Mouse (Mus musculus) kidney, adult 8-10 months (tissue): ENCODE measurements around the gene Cinp.

Source experiments
- DNase-seq, 2 experiments: peaks; one replicate each; pipeline ENCODE4 v3.0.0; 2022

Cinp gene

DNA sequence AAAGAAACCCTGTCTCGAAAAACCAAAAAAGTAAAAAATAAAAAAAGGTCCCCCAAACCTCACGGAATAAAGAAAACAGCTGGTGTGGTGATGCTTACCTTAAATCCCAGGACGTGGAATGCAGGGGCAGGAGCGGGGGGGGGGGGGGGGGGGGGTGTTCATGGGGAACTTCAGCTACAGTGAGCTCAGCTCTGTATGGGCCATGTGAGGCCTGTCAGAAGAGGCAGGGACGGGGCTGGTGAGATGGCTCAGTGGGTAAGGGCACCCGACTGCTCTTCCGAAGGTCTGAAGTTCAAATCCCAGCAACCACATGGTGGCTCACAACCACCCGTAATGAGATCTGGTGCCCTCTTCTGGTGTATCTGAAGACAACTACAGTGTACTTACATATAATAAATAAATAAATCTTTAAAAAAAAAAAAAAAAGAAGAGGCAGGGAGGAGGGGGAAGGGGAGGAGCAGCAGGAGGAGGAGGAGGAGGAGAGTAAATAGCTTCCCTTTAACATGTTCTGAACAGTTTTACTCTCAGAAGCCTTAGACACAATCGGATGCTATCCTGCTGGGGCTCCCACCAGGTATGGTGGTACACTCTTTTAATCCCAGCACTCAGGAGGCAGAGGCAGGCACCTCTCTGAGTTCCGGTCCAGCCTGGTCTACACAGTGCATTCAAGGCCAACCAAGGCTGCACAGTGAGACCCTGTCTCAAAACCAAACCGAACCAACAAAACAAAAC lies 58.5 kb downstream of the Cinp start:
- no peak for DNase-seq

DNA sequence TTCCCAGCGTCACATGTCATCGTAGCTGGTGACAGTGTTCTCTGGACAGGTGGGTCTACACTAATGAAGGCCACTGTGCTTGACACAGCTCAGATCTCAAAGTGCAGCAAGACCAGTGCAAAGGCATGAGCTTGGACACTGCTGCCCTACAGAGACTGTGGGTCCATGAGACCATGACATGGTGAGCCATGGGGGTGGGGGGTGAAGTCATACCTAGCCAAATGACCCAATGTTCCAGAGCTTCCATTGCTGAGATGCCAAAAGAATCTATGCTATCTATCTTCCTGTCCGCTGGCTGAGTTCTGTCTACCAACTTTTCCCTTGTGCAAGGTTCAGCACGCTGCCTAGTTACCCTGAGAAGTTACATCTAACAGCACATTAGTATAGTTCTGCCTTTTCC lies 60.0 kb downstream of the Cinp start:
- DNase-seq: no peak
